Comparison of ENCODE assay signal across 22 mouse cellular contexts in the genomic region with DNA sequence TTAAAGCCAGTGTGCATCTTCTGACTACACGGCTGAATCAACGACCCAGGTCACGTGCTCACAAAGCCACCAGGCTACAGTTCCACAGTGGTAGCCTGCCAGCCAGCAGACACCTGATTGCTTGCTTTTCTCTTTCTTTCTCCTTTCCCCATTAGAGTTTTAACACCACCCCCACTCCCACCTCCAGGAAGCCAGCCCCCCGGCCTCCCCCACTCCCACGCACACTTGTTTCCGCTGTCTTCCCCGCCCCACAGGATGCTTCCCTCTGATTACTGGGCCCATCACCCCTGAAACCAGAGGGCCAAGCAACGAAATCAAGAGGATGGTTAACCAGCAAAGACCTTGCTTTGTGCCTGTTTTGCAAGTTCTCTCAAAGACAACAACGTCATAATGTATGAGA.
DNase-seq lines count a peak whose midpoint lies in the region; ATAC-seq lines count a peak whose summit lies in the region.
"Had no signal": no experiment of that assay in that cellular context is flagged by ENCODE, and none has a peak within 500 bp of the region (broad histone marks: within the 10 kb centered on the region; RNA-seq: fewer than 3 reads in every experiment).

No protein-coding gene starts in this region.

- peak overlapping the region; percentile 25; the same call in 1 of the 2 replicates for H3K27ac ChIP-seq in heart, embryonic 10.5 days
- no peak overlapping the region for H3K27ac ChIP-seq in heart, embryonic 12.5 days (ENCODE audit: poor library complexity, severe bottlenecking)
- H3K27ac ChIP-seq: embryonic facial prominence, embryonic 10.5 days; hindbrain, embryonic 12.5 days; neural tube, embryonic 15.5 days; stomach, embryonic 15.5 days had no signal

- no peaks in the 10 kb centered on the region for H3K36me3 ChIP-seq in heart, embryonic 10.5 days
- no peaks in the 10 kb centered on the region for H3K36me3 ChIP-seq in heart, embryonic 12.5 days
- H3K36me3 ChIP-seq: embryonic facial prominence, embryonic 10.5 days; hindbrain, embryonic 12.5 days; neural tube, embryonic 15.5 days; stomach, embryonic 15.5 days had no signal

- H3K27me3 ChIP-seq in heart, embryonic 10.5 days (ENCODE audit: insufficient read depth, poor library complexity, severe bottlenecking), result no peaks in the 10 kb centered on the region
- no peaks in the 10 kb centered on the region for H3K27me3 ChIP-seq in heart, embryonic 12.5 days (replicated peaks)
- H3K27me3 ChIP-seq: hindbrain, embryonic 12.5 days; neural tube, embryonic 15.5 days; stomach, embryonic 15.5 days had no signal

- ATAC-seq in heart, embryonic 12.5 days (ENCODE audit: insufficient number of reproducible peaks, low FRiP score), result no peak
- ATAC-seq: inflammation-experienced regulatory T-cells, adult 6 months had no signal

- DNase-seq in heart, embryonic 10.5 days (ENCODE audit: low spot score), result no peak
- no peak for DNase-seq in heart, postnatal 25 days (ENCODE audit: low spot score)
- DNase-seq in CD4-positive, CD25-positive, alpha-beta regulatory T cell, adult 2 months (ENCODE audit: low read depth, low spot score), result peak; percentile 49
- peak; percentile 4 for DNase-seq in R1 (ENCODE audit: low read depth, low spot score)
- DNase-seq in thymus, postnatal 10 days (ENCODE audit: low spot score in 2 of 2), result peak; percentile 54 to 56
- DNase-seq in layer of hippocampus, adult 18-20 months (ENCODE audit: low spot score in 2 of 2), result no peak
- DNase-seq in lung, postnatal 25 days (ENCODE audit: low spot score), result no peak
- DNase-seq: adrenal gland, adult 2 months; cerebellum, adult 11 months; gastrocnemius, postnatal 36 days; kidney, adult 18-20 months; kidney, postnatal 10 days; layer of hippocampus, postnatal 36 days; right cerebral cortex, adult 18-20 months; right cerebral cortex, postnatal 4 days had no signal

- no peak overlapping the region for H3K4me3 ChIP-seq in heart, embryonic 10.5 days
- H3K4me3 ChIP-seq in heart, embryonic 12.5 days, result no peak overlapping the region
- H3K4me3 ChIP-seq: embryonic facial prominence, embryonic 10.5 days; hindbrain, embryonic 12.5 days; neural tube, embryonic 15.5 days; stomach, embryonic 15.5 days had no signal

- no peaks in the 10 kb centered on the region for H3K9me3 ChIP-seq in heart, embryonic 10.5 days
- no peaks in the 10 kb centered on the region for H3K9me3 ChIP-seq in heart, embryonic 12.5 days (replicated peaks)
- H3K9me3 ChIP-seq: embryonic facial prominence, embryonic 10.5 days; hindbrain, embryonic 12.5 days; neural tube, embryonic 15.5 days; stomach, embryonic 15.5 days had no signal

- intact Hi-C loops in heart, postnatal 25 days (cut with DNase I), result no loop called here

- no peak overlapping the region for H3K4me2 ChIP-seq in heart, embryonic 12.5 days
- H3K4me2 ChIP-seq: hindbrain, embryonic 12.5 days; midbrain, embryonic 11.5 days; neural tube, embryonic 15.5 days; stomach, embryonic 15.5 days had no signal

- WGBS in heart, embryonic 10.5 days, result 66% methylated on average over 9 of the region's 9 CpGs
- WGBS in heart, embryonic 12.5 days, result 66% methylated on average over 9 of the region's 9 CpGs

- no peak overlapping the region for H3K9ac ChIP-seq in heart, embryonic 12.5 days
- H3K9ac ChIP-seq: hindbrain, embryonic 12.5 days; neural tube, embryonic 15.5 days; stomach, embryonic 15.5 days had no signal

- H3K4me1 ChIP-seq in heart, embryonic 10.5 days, result peaks cover 6% of the 10 kb centered on the region; the same call in 1 of the 2 replicates
- peaks cover 5% of the 10 kb centered on the region; the same call in 1 of the 2 replicates for H3K4me1 ChIP-seq in heart, embryonic 12.5 days (replicated peaks)
- H3K4me1 ChIP-seq: embryonic facial prominence, embryonic 10.5 days; neural tube, embryonic 15.5 days had no signal

Comparison
In these comparisons a context has a peak if more than half of its experiments do, and no peak if none do; other contexts are left out.
1. DNase-seq: peak in CD4-positive, CD25-positive, alpha-beta regulatory T cell, adult 2 months (single experiment), R1 (single experiment) and thymus, postnatal 10 days (2 of 2); none in heart, embryonic 10.5 days (single experiment), heart, postnatal 25 days (single experiment), layer of hippocampus, adult 18-20 months (0 of 2) and lung, postnatal 25 days (single experiment).